Mouse (Mus musculus) kidney, embryonic 14.5 days (tissue): Measurements from ENCODE around the gene Adcy10. TPM values are rescaled to one million over a fixed set of nuclear protein-coding genes. Genes with fewer than 3 reads are reported as not detected.

ENCODE experiments used
- ATAC-seq: fragments of 200-750 bp; cut with Nextera tagmentation; 2 replicates; pipeline ENCODE4 v1.8.0; 2017; ENCODE audit warnings: moderate number of reproducible peaks, mild to moderate bottlenecking, moderate TSS enrichment, moderate library complexity; ENCODE audit not compliant: low FRiP score, low TSS enrichment
- H3K27ac ChIP-seq: fragments of 300-500 bp; sonication (generic); 2 replicates; pipeline ENCODE4 v1.5.1; 2014; ENCODE audit warnings: low read depth, mild to moderate bottlenecking, low read length, moderate library complexity, mixed read lengths
- H3K27me3 ChIP-seq: fragments of 300-500 bp; sonication (generic); 2 replicates; pipeline ENCODE4 v1.6.1; 2014; ENCODE audit warnings: mild to moderate bottlenecking, low read length; ENCODE audit not compliant: control insufficient read depth, insufficient read depth
- H3K36me3 ChIP-seq: fragments of 300-500 bp; sonication (generic); 2 replicates; pipeline ENCODE4 v1.6.1; 2014; ENCODE audit warnings: low read length, mixed read lengths; ENCODE audit not compliant: control insufficient read depth, insufficient read depth
- H3K4me1 ChIP-seq: fragments of 300-500 bp; sonication (generic); 2 replicates; pipeline ENCODE4 v1.6.1; 2014; ENCODE audit warnings: low read length, mixed read lengths; ENCODE audit not compliant: control insufficient read depth, insufficient read depth
- H3K4me2 ChIP-seq: fragments of 300-500 bp; sonication (generic); replicated peaks from 2 replicates; pipeline ENCODE4 v1.6.1; 2014; ENCODE audit warnings: low read depth, mild to moderate bottlenecking, low read length
- H3K4me3 ChIP-seq: fragments of 300-500 bp; sonication (generic); 2 replicates; pipeline ENCODE4 v1.5.1; 2014; ENCODE audit warnings: mild to moderate bottlenecking, low read length
- H3K9ac ChIP-seq: fragments of 300-500 bp; sonication (generic); 2 replicates; pipeline ENCODE4 v1.6.1; 2014; ENCODE audit warnings: low read depth, mild to moderate bottlenecking, low read length, moderate library complexity
- H3K9me3 ChIP-seq: fragments of 300-500 bp; sonication (generic); 2 replicates; pipeline ENCODE4 v1.6.1; 2016; ENCODE audit warnings: low read length; ENCODE audit not compliant: control insufficient read depth
- WGBS: fragments of 180-500 bp; shearing (Covaris S2); extraction: QIAGEN DNeasy Blood & Tissue Kit; methylation state at CpG from one replicate; pipeline ENCODE4 v1.1.7; 2014; 5-methylcytosine and 5-hydroxymethylcytosine counted together
- polyA plus RNA-seq: library from polyadenylated mRNA; unstranded; fragments of >200 nt; fragmentation: Nextera tagmentation; extraction: Ambion mirVana; gene quantifications from 2 replicates; pipeline ENCODE4 v1.2.1, GENCODE M21; 2014

The Adcy10 gene
- polyA plus RNA-seq, 1 experiment from 2014 or later = 0.18 TPM

DNA sequence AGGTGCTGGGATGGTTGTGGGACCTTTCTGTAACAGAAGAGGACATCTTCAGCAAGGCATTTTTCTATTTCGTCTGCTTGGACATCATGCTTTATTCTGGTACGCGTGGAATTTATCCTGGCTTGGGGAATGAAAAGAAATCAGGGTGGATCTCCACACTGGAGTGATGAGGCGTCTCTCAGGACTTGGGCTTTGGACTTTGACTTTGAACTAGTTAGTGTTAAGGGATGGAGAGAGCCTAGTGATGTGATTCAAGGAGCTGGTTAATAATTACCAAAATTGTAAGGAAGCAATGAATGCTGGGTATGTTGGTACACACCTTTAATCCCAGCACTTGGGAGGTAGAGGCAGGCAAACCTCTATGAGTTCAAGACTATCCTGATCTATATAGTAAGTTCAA, 80.3 kb downstream of the Adcy10 start:
- Histone ChIP-seq H3K4me2 (no peak overlapping the region), H3K36me3 (no peaks in the 10 kb centered on the region), H3K9ac (no peak overlapping the region), H3K27ac (no peak overlapping the region), H3K4me3 (no peak overlapping the region), H3K27me3 (no peaks in the 10 kb centered on the region), H3K9me3 (no peaks in the 10 kb centered on the region), H3K4me1 (0 out of 2 replicates have a peak, but pooled peaks cover 4% of the 10 kb centered on the region)
- WGBS = 95% methylated on average over 4 of the region's 4 CpGs
- no peak for ATAC-seq

DNA sequence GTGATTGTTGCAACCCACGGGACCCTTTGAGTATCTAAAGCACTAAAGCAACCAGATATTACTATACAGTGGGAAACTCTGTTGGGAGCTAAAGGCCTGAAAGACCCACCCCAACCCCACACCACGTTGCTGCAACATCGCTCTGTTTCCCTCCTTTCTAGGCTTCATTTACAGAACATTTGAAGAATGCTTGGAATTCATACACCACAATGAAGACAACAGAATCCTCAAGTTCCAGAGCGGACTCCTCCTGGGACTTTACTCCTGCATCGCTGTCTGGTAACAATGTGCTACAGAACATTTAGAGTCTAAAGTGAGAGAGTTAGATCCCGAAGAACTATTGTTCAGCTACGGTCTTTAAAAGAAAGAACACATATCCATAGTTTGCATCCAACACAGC, 82.5 kb downstream of the Adcy10 start:
- ATAC-seq = no peak

DNA sequence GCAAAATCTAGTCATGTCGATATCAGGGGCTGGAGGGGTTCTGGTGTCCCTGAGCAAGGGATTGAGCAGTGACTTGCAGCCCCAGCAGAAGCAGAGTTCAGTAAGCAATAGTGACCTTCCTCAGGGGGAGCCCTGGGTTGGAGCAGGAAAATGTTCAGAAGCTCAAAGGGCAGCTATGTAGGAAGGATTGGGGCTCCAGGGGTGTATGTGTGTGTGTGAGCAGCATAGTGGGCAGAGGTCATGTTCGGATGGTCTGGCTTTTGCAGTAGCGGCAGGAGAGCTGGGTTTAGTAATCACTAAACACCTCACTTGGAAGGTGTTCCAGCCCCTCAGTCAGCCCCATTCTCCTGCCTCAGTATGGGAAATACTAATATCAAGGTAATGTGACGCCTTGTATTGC, 91.0 kb downstream of the Adcy10 start:
- ATAC-seq = no peak
- Histone ChIP-seq H3K4me1 (no peaks in the 10 kb centered on the region), H3K27ac (no peak overlapping the region), H3K36me3 (no peaks in the 10 kb centered on the region), H3K4me2 (no peak overlapping the region), H3K4me3 (no peak overlapping the region), H3K9ac (no peak overlapping the region), H3K9me3 (peaks cover 3% of the 10 kb centered on the region), H3K27me3 (no peaks in the 10 kb centered on the region)
- 78% methylated on average over 4 of the region's 4 CpGs for WGBS

More for the DNA sequence above, 82.5 kb downstream of the Adcy10 start:
- Histone ChIP-seq H3K36me3 (no peaks in the 10 kb centered on the region), H3K9me3 (no peaks in the 10 kb centered on the region), H3K4me2 (no peak overlapping the region), H3K4me1 (0 out of 2 replicates have a peak, but pooled peaks cover 4% of the 10 kb centered on the region), H3K9ac (no peak overlapping the region), H3K27ac (no peak overlapping the region), H3K27me3 (no peaks in the 10 kb centered on the region), H3K4me3 (no peak overlapping the region)
- WGBS = 90% methylated on average over 7 of the region's 7 CpGs

DNA sequence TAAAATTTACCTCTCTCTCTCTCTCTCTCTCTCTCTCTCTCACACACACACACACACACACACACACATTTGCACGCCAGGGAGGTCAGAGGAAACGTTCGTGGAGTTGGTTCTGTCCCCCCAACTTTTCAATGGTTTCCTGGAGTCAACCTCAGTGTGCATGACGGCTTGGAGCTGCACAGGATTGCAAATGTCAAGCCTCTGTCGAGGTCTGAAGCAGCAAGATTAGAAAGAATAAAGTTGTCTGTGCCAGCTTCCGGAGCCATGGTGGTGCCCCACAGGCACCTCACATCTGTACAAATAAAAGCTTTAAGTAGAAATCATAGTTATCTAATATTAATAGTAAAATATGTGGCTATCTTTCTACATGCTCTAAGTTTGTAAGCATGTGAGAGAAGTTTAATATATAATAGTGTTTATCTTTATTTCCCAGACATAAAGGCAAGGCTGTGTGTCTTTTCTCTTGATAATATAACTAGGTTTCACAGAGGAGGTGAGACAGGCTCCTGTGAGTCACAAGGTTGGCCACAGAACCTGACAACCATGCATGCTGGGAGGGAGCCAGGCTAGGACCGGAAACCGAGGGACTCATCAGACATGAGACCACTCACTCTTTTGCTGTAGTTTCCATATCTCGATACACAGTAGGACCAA, 91.6 kb downstream of the Adcy10 start:
- 81% methylated on average over 9 of the region's 9 CpGs for WGBS
- Histone ChIP-seq H3K4me2 (no peak overlapping the region), H3K4me3 (no peak overlapping the region), H3K4me1 (no peaks in the 10 kb centered on the region), H3K9ac (no peak overlapping the region), H3K36me3 (no peaks in the 10 kb centered on the region), H3K27ac (no peak overlapping the region), H3K9me3 (peaks cover 3% of the 10 kb centered on the region), H3K27me3 (no peaks in the 10 kb centered on the region)
- no peak for ATAC-seq

DNA sequence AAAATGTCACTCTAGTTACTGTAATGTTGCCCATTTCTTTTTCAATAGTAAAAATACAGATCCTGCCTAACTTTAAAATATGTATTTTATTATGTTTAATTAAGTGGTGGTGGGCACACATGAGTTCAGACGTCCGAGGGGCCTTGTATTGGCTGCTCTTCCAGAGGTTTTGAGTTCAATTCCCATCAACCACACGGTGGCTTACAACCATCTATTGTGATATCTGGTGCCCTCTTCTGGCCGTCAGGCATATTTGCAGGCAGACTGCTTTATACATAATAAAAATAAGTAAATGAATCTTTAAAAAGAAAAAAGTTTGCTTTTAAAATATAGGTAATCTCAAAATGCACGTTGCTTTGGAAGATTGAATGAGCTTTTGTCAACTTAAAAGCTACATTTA, 94.3 kb downstream of the Adcy10 start:
- H3K4me3 ChIP-seq = no peak overlapping the region
- H3K36me3 ChIP-seq = no peaks in the 10 kb centered on the region
- ATAC-seq = no peak
- H3K4me1 ChIP-seq = no peaks in the 10 kb centered on the region
- WGBS = 57% methylated on average over 5 of the region's 5 CpGs
- H3K9me3 ChIP-seq = peaks cover 3% of the 10 kb centered on the region
- no peak overlapping the region for H3K9ac ChIP-seq
- H3K4me2 ChIP-seq = no peak overlapping the region
- H3K27me3 ChIP-seq = no peaks in the 10 kb centered on the region
- H3K27ac ChIP-seq = no peak overlapping the region

DNA sequence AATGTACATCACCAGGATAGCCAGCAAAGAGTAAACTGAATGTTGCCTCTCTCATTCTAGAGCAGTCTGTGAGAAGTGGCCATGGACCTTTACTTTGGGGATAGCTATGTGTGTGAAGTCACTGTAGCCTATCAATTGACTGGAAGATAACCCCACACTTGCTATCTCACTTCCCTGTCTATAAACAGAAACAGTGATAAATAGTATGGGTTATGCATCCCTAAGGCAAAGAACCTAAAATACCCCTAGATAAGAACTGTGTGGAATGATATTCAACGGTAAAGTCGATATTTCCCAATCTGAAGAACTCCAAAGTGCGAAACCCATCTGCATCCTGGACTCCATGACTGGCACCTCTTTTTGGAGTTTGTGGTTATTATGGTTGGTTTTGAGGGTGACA, 96.3 kb downstream of the Adcy10 start:
- H3K9me3 ChIP-seq = peaks cover 3% of the 10 kb centered on the region
- H3K4me1 ChIP-seq = 0 out of 2 replicates have a peak, but pooled peaks cover 6% of the 10 kb centered on the region
- 94% methylated on average over 3 of the region's 3 CpGs for WGBS
- no peak overlapping the region for H3K9ac ChIP-seq
- no peak overlapping the region for H3K4me2 ChIP-seq
- no peaks in the 10 kb centered on the region for H3K27me3 ChIP-seq
- no peak overlapping the region for H3K27ac ChIP-seq
- no peaks in the 10 kb centered on the region for H3K36me3 ChIP-seq
- ATAC-seq = no peak
- no peak overlapping the region for H3K4me3 ChIP-seq

DNA sequence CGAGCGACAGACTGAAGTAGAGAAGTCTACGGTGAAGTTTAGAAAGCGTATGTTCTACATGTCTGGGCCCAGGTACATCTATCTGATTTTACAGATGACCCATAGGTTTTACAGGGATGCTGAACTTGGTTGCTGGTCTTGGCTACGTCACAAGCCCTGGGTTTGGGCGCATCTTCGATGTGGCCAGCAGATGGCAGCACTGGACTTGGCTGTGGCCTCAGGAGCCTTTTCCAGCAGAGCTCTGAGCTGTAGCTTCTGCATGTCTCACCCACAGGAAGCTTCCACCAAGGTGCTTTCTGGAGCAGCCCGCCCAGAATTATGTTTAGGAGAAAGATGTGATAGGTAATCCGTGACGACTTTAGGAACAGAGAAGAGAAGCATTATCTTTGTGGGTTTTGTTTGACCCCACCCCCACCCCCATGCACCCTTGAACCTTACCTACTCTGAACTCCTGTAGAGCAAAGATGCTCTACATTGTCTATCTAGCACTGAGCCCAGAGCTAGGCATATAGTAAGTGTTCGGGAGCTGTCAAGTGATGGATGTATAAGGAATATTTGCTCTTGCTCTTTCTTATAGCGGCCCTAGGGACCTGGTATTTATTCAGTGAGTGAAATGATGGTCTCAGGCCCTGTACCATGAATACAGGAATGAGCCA, 98.7 kb downstream of the Adcy10 start:
- ATAC-seq = peak; percentile 79
- Histone ChIP-seq H3K9me3 (peaks cover 3% of the 10 kb centered on the region), H3K4me3 (no peak overlapping the region), H3K4me2 (no peak overlapping the region), H3K27ac (no peak overlapping the region), H3K36me3 (no peaks in the 10 kb centered on the region), H3K4me1 (peaks cover 14% of the 10 kb centered on the region), H3K9ac (no peak overlapping the region), H3K27me3 (no peaks in the 10 kb centered on the region)
- WGBS = 29% methylated on average over 12 of the region's 12 CpGs

DNA sequence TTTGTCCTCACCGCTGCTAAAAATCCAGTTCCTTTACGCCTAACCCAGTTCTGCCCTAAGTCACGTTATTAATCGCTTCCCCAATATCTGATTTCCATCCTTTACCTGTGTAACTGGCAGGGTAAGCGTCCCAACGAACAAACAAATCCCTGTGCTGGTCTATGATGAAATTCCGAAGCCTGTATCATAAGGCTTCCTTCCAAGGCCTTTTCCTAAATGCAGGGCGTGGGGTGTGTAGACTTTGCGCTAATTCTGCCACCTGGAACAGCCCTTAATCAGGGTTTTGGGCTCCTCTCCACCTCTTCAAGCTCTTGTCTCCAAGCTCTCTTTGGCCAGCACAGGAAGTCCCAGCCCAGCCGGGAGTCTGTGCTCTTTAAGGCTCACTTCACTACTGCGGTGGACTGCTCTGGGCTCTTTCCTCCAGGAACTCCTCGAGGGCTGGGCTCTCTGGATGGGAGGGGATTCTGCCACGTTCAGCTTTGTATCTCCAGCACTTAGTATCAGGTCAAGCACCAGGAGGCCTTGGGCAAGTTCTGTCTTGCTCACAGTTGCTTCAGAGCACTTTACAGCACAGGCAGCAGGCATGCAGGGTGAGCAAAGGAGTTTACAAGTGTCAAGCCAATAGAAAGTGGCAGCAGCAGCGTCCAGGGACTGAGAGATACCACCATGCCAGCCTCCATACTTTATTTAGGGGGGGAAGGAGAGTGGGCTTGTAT, 100.6 kb downstream of the Adcy10 start:
- H3K9ac ChIP-seq = no peak overlapping the region
- H3K9me3 ChIP-seq = no peaks in the 10 kb centered on the region
- H3K27me3 ChIP-seq = no peaks in the 10 kb centered on the region
- WGBS = 63% methylated on average over 14 of the region's 14 CpGs
- no peak overlapping the region for H3K4me2 ChIP-seq
- ATAC-seq = no peak
- H3K27ac ChIP-seq = no peak overlapping the region
- peaks cover 3% of the 10 kb centered on the region; the same call in 1 of the 2 replicates for H3K36me3 ChIP-seq
- H3K4me3 ChIP-seq = no peak overlapping the region
- peaks cover 28% of the 10 kb centered on the region for H3K4me1 ChIP-seq

DNA sequence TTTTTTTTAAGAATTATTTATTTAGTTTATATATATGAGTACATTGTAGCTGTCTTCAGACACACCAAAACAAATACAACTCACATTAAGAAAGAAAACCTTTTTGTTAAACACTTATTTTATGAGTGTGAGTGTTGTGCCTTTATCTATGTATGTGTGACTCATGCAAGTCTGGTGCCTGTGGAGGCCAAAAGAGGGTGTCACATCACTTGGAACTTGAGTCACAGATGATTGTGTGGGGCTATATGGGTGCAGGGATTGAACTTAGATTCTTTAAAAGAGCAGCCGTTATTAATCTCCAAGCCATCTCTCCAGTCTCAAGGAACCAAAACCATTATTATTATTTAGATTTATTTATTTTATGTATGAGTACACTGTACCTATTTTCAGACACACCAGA, 101.4 kb downstream of the Adcy10 start:
- no peak for ATAC-seq
- 90% methylated on average over 1 of the region's 1 CpGs for WGBS

More for the DNA sequence above, 101.4 kb downstream of the Adcy10 start:
- no peak overlapping the region for H3K27ac ChIP-seq
- H3K4me2 ChIP-seq = no peak overlapping the region
- no peak overlapping the region for H3K9ac ChIP-seq
- peaks cover 9% of the 10 kb centered on the region; the same call in 1 of the 2 replicates for H3K36me3 ChIP-seq
- peaks cover 28% of the 10 kb centered on the region for H3K4me1 ChIP-seq
- H3K9me3 ChIP-seq = no peaks in the 10 kb centered on the region
- no peaks in the 10 kb centered on the region for H3K27me3 ChIP-seq
- H3K4me3 ChIP-seq = no peak overlapping the region
